Mouse (Mus musculus) retina, adult 2 months (tissue): ENCODE measurements around the gene Zcchc2.
A peak's percentile ranks its signal among the peaks of the same experiment; 100 is the strongest.

Experiments used
- DNase-seq: peaks from one replicate; pipeline ENCODE4 v3.0.0-alpha.2; 2012; ENCODE audit warnings: low read depth, low spot score

The Zcchc2 gene

GRCm38 (mm10) chr1:106071237-106072070, 81.2 kb downstream of the Zcchc2 start:
- DNase-seq: peak; percentile 53

GRCm38 (mm10) chr1:106072071-106072440, 81.8 kb downstream of the Zcchc2 start:
- no peak for DNase-seq

DNA sequence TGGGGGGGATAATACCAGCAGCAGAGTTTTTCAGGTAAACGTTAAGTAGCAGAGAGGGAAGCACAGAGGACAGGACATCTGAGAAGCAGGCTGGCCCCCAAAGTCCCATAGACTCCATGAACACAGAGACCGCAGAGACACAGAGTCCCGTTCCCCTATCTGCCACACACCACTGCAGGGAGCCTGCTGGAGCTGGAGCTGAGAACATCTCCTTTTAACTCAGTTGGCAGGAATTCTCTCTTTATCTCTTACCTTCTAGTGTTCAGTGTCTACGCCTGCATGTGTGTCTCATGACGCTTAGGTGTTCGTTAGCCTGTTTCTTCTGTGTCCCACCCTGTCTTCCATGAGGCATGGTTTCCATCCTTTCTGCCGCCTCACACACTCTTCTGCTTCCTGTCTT, 83.0 kb downstream of the Zcchc2 start:
- no peak for DNase-seq

GRCm38 (mm10) chr1:106074141-106074540, 83.9 kb downstream of the Zcchc2 start:
- DNase-seq: no peak

DNA sequence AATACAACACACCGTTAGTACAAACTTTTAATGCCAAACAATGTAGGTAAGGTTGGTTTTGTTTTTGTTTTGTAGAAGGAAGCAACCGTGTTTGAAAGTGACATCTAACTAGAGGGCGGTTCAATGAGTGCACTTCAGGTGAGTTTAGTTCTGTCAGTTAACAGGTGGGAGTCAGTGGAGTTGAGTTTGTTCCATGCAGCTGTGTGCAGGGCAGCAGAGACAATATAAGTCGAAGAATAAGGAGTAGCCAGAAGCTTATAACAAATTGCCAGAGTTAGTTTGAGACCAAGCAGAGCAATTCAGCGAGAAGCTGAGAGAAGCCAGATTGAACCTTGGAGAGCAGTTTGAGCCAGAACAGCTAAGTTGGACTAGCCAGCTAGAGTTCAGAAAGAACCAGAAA, 84.5 kb downstream of the Zcchc2 start:
- DNase-seq: no peak

- no peak for DNase-seq
These were observed 86.4 kb downstream of the Zcchc2 start for GRCm38 (mm10) chr1:106076641-106077040.

- no peak for DNase-seq
These were observed 87.0 kb downstream of the Zcchc2 start for GRCm38 (mm10) chr1:106077166-106077565.
